Mouse (Mus musculus) E14TG2a.4 (cell line): ENCODE data around the gene Gm8660.
"Not testable (repeated sequence)": the region's sequence is repeated elsewhere in the genome, so short reads cannot be mapped to it uniquely, and the experiment has no call there.

Source experiments
- H3K27me3 ChIP-seq: 2 replicates; pipeline ENCODE4 v1.6.1; 2014; ENCODE audit warnings: low read length, control low read depth; ENCODE audit not compliant: insufficient read depth
- H3K36me3 ChIP-seq: 2 replicates; pipeline ENCODE4 v1.6.1; 2014; ENCODE audit warnings: low read length, control low read depth; ENCODE audit not compliant: insufficient read depth
- H3K4me1 ChIP-seq: replicated peaks from 2 replicates; pipeline ENCODE4 v1.6.1; 2014; ENCODE audit warnings: low read depth, low read length, control low read depth
- H3K4me3 ChIP-seq: replicated peaks from 2 replicates; pipeline ENCODE4 v1.5.1; 2014; ENCODE audit warnings: mild to moderate bottlenecking, low read length
- H3K9me3 ChIP-seq: 2 replicates; pipeline ENCODE4 v1.6.1; 2014; ENCODE audit warnings: low read length, control low read depth

Gene Gm8660

GRCm38 (mm10) chr7:22370939-22371338 lies at the start of gene Gm8660:
Gene Gm8660, minus strand, starts transcription at chr7:22371039.
- H3K4me1 ChIP-seq, H3K36me3 ChIP-seq, H3K27me3 ChIP-seq, H3K9me3 ChIP-seq, H3K4me3 ChIP-seq: not testable (repeated sequence)

GRCm38 (mm10) chr7:22413283-22413682 lies 42.4 kb upstream of the Gm8660 start, which contains the start of gene Vmn1r148:
Gene Vmn1r148, plus strand, starts transcription at chr7:22413583.
- H3K27me3 ChIP-seq, H3K36me3 ChIP-seq, H3K4me1 ChIP-seq, H3K4me3 ChIP-seq, H3K9me3 ChIP-seq: not testable (repeated sequence)

GRCm38 (mm10) chr7:22329617-22330016 lies 41.2 kb downstream of the Gm8660 start, which contains the start of gene Gm4187:
Gene Gm4187, minus strand, starts transcription at chr7:22329717.
- H3K36me3 ChIP-seq, H3K4me1 ChIP-seq, H3K9me3 ChIP-seq, H3K4me3 ChIP-seq, H3K27me3 ChIP-seq: not testable (repeated sequence)
